Mouse (Mus musculus) spleen, embryonic (tissue): Measurements from ENCODE around the gene AI597479.

Experiments used
- CTCF ChIA-PET: fragments of 350-600 bp; sonication (Branson Sonifier 250); formaldehyde crosslinking; loops from one replicate; lab custom pipeline; 2022; lab: Charles Lee

Gene AI597479

GRCm38 (mm10) chr1:43157907-43158306 lies 59.4 kb downstream of the AI597479 start:
- CTCF ChIA-PET, result no interaction called here

GRCm38 (mm10) chr1:43159429-43159828 lies 60.9 kb downstream of the AI597479 start:
- CTCF ChIA-PET, result no interaction called here

- CTCF ChIA-PET, result no interaction called here
Observed at GRCm38 (mm10) chr1:43162394-43162793, 63.9 kb downstream of the AI597479 start.

- CTCF ChIA-PET, result no interaction called here
Observed at GRCm38 (mm10) chr1:43163084-43163466, 64.6 kb downstream of the AI597479 start.

- CTCF ChIA-PET, result no interaction called here
Observed at GRCm38 (mm10) chr1:43163467-43164418, 65.2 kb downstream of the AI597479 start.

- CTCF ChIA-PET, result no interaction called here
Observed at GRCm38 (mm10) chr1:43164582-43164981, 66.1 kb downstream of the AI597479 start.
